Mouse (Mus musculus): Measurements from ENCODE around the gene Lpp.

DNA sequence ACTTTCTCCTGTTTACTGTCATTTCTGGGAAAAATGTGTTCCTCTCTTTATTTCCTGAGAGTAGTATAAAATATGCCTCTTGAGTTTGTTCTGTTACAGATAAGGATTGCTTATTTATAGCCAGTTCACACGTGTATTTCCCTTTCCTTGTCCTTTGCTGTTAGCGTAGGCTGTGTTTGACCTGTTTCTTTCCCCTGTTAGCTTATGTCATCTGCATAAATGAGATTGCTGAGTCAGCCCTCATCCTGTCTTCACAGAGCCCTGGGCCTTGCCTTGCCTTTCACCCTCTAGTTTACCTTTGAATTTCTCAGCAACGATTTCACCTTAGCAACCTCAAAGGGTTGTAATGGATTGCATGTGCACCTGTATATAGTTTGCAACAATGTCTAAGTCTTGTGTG is 32.5 kb downstream of the Lpp start:
- TF ChIP-seq EP300 (IDR thresholded peaks at IDR 0.05; ENCODE audit: low read depth) (no peak), CTCF (IDR thresholded peaks at IDR 0.05; ENCODE audit: low read depth) (no peak)

All from liver, postnatal 0 days (tissue).